Mouse (Mus musculus): Measurements from ENCODE around the gene Tmc7.

Gene Tmc7

DNA sequence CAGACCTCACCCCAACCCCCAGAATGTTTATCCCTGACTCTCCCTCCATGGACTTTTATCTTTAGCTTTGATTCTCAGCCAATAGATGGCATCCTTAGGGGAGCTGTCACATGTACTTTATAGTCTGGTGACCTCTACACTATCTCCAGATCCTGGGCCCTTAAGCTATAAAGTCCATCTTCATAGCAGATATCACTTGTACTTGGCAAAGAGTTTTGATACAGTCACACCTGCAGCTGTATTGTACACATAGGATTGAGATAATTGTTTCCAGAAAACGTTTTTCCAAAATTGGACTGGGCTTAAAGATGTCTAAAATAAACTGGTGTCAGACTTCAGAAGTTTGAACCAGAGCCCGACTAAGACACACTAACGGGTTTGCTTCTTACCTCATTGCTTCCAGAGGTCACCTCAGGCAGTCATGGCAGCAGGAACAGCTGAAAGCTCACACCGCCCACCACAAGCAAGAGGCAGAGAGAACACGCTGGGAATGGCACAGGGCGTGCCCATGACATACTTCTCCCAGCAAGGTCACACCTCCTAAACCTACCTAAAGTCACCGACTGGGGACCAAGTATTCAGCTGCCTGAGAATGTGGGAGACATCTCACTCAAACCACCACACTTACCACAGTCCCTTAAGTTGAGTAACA is 84.6 kb downstream of the Tmc7 start:
- DNase-seq (ENCODE audit: low spot score in 2 of 2) = no peak

DNA sequence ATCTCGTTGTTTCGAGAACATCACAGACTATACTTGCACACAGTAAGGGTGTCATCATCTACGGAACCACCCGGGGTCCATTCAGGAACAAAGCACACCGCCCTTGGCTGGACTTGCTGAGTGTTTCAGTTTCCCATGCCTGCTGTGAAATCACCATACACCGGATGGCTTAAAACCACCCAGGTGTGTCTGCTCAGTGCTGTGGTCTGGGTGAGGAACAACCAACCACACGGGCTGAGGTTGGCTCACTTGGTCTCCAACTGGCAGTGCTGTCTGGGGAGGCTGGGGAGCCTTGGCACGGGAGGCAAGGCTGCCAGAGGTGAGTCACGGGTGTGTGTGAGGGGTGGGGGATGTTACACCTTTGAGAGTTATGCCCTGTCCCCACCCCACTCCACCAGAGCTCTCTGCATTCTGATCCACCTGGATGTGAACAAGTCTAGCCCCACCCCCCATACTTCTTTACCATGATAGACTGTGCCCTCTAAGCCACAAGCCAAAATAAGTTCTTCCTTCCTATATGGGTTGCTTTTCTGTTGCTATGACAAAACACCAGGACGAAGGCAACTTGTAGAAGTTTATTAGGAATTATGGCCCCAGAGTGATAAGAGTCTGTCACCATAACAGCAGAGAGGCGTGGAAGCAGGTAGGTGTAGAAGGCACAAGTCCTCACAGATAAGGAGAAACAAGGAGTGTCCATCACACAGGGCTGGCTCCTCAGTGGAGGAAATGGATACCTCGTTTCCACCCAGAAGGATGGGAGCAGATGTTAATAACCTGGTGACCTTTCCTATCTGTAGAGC is 85.4 kb downstream of the Tmc7 start:
- no peak for DNase-seq (ENCODE audit: low spot score in 2 of 2)

DNA sequence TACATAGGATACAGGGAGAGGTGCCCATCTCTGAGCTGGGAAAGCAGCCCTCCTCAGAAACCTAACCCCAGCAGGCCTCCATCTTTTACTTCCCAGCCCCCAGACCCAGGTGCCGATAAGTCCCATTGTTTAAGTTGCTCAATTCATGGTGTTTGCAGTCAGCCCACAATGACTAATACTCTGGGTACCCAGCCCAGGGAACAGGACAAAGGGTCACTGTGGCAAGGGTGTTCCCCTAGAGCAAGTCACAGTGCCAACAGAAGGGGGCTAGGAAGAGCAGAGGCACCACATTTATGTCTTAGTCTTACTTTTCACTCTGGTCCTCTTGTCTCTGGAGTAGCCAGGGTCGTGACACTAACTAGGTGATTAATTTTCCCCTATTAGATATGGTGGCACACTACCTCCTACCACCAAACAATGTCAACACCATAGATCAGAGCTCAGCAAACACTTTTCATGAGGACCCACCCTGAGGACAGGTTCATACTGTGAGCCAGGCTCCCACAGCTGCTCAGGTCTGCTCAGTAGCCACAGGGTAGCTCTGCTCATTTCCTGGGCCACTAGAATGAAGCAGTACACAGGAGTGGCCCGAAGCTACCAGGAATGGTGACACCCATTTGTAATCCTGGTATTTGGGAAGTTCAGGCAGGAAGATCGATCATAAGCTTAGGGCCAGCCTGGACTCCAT is 89.5 kb downstream of the Tmc7 start:
- no peak for DNase-seq (ENCODE audit: low spot score in 2 of 2)

DNA sequence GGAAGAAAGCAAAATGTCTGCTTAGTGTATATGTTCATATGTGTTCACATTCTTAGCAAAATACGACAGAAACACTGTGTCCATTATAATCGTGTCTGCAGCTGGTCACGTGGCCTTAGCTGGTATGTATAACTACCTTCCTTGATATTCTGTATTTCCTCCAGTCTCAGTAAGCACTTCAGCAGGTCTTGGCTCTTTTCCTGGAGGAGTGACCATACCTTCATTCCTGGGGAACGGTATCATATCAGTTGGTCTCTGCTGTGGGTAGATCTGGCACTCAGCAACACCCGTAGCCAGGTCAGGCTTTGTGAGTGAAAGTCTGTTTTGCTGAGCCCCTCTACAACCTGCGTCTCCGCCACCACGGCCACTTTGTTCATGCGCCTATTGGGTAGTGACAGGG is 90.6 kb downstream of the Tmc7 start:
- no peak for DNase-seq (ENCODE audit: low spot score in 2 of 2)

DNA sequence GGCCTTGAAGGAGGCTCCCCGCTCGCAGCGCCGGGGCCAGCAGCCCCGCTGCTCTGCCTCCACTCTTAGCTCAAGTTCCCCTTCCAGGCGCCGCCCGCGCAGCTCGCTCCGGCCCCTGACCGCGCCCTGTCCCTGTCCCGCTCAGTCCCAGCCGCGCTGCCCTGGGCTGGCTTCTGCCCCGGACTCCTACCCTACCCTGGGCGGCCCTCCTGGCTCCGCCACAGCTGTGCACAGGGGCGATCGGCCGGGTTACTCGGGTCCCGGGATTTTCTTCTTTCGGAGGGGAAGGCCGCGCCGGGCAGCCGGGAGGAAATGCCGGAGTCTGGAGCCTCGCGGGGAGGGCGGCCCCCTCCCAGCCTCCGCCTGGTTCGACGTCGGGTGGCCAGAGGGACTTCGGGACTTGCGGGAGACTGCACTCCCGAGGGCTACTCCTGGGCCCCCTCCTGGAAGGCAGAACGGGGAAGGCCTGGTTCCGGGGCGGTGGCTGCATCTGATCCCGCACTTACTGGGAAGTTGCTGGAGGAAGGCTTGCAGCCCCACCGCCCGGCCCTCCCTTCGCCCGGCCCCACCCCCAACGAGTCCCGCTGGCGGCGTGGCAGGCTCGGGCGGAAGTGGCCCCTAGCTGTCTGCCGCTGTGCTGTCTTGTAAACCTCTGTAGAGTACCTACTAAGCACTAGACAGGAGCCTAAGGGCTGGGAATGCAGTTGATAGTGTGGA is 92.9 kb downstream of the Tmc7 start, which contains the start of gene Itpripl2:
Gene Itpripl2, minus strand, starts transcription at position 545 of the 717 bp plus-strand sequence.
- DNase-seq (ENCODE audit: low spot score in 2 of 2) = peak; percentile 32 to 61

DNA sequence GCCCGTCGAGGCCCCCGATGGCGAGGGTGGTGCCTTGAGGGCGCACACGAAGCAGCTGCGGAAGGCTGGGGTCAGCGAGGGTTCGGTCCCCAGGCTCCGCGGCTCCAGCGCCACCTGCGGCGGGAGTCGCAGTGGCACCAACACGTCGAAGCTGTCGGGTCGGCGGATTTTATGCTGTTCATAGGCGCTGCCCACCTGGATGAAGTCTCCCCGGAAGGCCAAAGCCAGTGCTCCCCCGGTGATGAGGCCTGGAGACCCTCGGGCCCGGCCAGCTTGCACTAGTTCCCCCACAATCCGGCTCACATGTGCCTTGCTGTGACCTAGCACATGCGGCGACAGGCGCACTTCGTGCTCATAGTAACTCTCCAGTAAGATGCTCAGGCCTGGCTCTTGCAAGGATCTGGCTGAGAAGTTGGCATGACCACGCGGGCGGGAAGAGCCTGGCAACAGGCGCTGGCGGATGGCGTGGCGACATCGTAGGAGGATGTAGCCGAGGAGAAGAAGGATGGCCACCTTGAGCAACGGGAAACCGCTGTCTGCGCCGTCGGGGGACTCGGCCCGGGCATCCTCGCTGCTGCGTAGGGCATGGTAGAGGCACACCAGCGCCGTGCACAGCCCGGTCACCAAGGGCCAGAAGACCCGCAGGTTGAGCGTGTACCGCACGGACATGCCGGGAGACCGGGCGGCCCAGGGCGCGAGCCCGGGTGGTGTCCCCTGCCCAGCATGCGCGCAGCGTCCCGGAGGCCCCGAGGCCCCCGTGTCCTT is 93.7 kb downstream of the Tmc7 start:
- DNase-seq (ENCODE audit: low spot score in 2 of 2) = peak in 1 of 2 experiments; percentile 15

DNA sequence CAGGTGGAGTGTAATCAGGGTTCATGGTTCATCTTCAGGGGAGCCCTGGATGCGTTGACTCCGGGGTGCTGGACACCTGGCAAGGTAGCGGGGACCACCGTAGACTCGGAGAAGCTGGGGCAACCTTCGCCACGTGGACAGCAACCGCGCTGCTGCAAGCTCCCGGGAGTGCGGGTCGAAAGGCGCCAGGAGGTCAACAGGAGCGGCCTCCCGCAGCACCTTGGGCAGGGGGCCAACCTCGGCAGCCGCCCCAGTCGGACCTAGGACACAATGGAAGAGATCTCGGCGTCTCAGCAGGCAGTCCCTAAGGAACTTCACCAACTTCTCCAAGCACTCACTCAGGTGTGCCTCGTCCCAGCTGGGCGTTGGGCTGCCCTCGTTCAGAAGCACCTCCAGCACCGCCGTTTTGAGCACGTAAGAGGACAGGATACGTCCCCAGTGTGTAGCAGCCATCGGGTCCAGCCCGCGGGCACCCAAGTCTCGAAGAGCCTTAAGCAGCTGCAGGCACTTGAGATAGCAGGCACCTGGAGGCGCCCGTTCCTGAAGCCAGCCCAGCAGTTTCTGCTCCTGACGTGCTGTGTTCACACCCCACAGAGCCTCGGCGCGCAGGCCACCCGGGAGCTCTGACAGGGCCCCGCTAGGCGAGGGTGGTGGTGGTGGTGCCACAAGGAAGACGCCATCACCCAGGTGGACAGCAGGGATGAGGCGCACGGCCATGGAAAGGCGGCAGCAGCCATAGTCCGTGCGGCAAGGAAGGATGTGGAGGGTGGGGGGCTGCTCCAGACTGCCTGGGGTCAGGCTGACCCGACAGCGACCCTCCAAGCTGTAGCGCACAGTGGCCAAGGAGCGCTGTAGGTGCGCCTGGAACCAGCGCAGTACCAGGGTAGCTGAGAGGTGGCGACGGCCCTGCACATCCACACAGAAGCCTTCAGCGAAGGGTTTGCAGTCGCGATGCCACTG is 94.5 kb downstream of the Tmc7 start:
- no peak for DNase-seq (ENCODE audit: low spot score in 2 of 2)

DNA sequence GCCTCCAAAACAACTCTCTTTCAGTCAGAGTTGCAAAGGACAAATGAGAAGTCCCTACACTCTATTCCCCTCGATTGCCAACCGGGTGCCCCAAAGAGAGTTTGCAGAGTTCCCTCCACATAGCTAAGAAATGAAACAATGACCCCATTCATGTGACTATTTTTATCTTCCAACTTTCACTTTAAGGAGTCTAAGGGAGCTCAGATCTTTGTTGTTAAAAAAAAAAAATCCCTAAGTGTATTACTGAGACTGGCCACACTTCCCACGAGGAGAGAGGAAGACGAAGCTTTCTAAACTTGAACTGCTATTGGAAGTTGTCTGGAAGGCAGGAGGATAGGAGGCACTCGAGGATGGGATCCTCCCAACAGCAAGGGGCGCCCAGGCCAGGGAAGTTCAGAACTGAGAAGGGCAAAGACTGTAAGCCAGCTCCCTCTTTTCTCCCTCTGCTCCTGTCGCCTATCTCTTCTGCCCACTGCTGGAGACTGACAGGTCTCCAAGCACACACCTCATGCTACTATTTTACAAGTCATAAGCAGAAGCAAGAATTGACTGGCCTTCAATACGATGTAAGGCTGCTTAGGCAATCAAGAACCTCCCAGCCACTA is 96.4 kb downstream of the Tmc7 start:
- DNase-seq (ENCODE audit: low spot score in 2 of 2) = no peak

DNA sequence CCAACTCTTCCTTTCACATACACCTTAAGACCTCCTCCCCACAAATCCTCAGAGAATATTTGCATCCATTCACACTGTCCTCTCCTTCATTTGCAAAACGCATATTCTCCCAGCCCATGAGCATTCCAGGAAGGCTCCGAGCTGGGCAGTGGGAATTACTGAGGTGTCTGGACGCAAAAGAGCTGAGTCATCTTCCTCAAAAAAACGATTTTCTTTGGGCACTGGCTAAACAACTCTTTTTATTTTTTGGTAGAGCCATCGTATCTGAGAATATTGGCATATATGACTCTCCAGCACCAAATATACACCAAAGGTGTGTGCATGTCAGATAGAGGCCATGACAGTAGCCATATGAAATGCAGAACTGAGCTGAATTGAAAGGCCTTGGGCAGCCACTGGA is 97.6 kb downstream of the Tmc7 start:
- DNase-seq (ENCODE audit: low spot score in 2 of 2) = no peak
